Mouse (Mus musculus): ENCODE measurements around the gene Rnls. TPM values are rescaled to one million over a fixed set of nuclear protein-coding genes. Genes with fewer than 3 reads are reported as not detected.
A peak's percentile ranks its signal among the peaks of the same experiment; 100 is the strongest.

Gene Rnls
- polyA plus RNA-seq, 1 experiment: not detected

DNA sequence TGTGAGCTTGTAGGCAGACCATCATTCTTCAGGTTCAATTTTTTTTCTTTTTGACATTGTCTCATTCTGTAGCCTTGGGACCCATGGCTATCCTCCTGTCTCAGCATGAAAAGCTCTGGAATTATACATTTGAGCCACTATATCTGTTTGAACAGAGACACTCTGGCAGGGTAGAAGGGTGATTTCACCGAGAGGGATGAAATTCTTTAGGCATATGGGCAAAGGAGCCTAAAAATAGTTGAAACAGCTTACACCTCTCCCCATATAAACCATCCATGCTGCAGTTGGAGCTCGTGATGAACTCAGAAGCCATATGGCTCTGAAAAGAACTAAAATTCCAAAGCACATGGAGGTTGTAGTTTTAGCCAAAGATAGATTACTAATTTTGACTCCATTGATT lies 151.7 kb downstream of the Rnls start:
- WGBS: 86% methylated on average over 2 of the region's 2 CpGs
- Histone ChIP-seq H3K27ac (ENCODE audit: insufficient read depth, low read depth, low read length) (no peak overlapping the region), H3K4me3 (ENCODE audit: insufficient read depth, low read depth, low read length) (no peak overlapping the region), H3K4me1 (ENCODE audit: control insufficient read depth, insufficient read depth, low read length) (no peaks in the 10 kb centered on the region)
- TF ChIP-seq CTCF (IDR thresholded peaks at IDR 0.05; ENCODE audit: insufficient read depth, low read depth, low read length) (no peak), POLR2A (IDR thresholded peaks at IDR 0.05; ENCODE audit: insufficient read depth, low read depth, low read length) (no peak)

DNA sequence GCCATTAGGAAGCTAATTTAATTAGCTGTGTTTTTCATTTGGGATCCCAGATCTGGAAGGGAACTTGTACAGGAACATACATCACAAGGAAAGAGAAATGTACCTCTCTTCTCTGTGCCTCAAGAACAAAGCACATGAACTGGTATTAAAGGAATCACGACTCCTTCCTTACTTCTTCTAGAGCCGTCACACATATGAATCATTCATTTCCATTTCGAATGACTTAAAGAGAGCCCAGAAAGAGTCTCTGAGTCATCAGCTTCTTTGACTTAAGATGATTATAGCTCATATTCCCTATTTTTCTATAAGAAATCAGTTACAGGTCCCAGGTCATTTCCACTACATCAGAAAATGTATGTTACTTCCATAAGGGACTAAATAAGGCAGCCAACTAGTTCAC lies 159.2 kb downstream of the Rnls start:
- Histone ChIP-seq H3K4me1 (ENCODE audit: control insufficient read depth, insufficient read depth, low read length) (no peaks in the 10 kb centered on the region), H3K27ac (ENCODE audit: insufficient read depth, low read depth, low read length) (no peak overlapping the region), H3K4me3 (ENCODE audit: insufficient read depth, low read depth, low read length) (no peak overlapping the region)
- TF ChIP-seq POLR2A (IDR thresholded peaks at IDR 0.05; ENCODE audit: insufficient read depth, low read depth, low read length): no peak
- no peak for TF ChIP-seq CTCF (IDR thresholded peaks at IDR 0.05; ENCODE audit: insufficient read depth, low read depth, low read length)
- WGBS: 82% methylated on average over 3 of the region's 3 CpGs

- Histone ChIP-seq H3K4me3 (ENCODE audit: insufficient read depth, low read depth, low read length) (no peak overlapping the region), H3K27ac (ENCODE audit: insufficient read depth, low read depth, low read length) (no peak overlapping the region), H3K4me1 (ENCODE audit: control insufficient read depth, insufficient read depth, low read length) (no peaks in the 10 kb centered on the region)
- 68% methylated on average over 6 of the region's 6 CpGs for WGBS
- TF ChIP-seq POLR2A (IDR thresholded peaks at IDR 0.05; ENCODE audit: insufficient read depth, low read depth, low read length): no peak
- TF ChIP-seq CTCF (IDR thresholded peaks at IDR 0.05; ENCODE audit: insufficient read depth, low read depth, low read length): no peak
These were observed 160.8 kb downstream of the Rnls start for GRCm38 (mm10) chr19:33231303-33231702.

- Histone ChIP-seq H3K4me1 (ENCODE audit: control insufficient read depth, insufficient read depth, low read length) (peaks cover 10% of the 10 kb centered on the region), H3K4me3 (ENCODE audit: insufficient read depth, low read depth, low read length) (no peak overlapping the region), H3K27ac (ENCODE audit: insufficient read depth, low read depth, low read length) (no peak overlapping the region)
- TF ChIP-seq POLR2A (IDR thresholded peaks at IDR 0.05; ENCODE audit: insufficient read depth, low read depth, low read length) (no peak), CTCF (IDR thresholded peaks at IDR 0.05; ENCODE audit: insufficient read depth, low read depth, low read length) (peak; percentile 36; the same call in 1 of the 2 replicates)
- WGBS: 2% methylated on average over 3 of the region's 3 CpGs
These were observed 165.1 kb downstream of the Rnls start for GRCm38 (mm10) chr19:33227004-33227403.

- peaks cover 10% of the 10 kb centered on the region for H3K4me1 ChIP-seq (ENCODE audit: control insufficient read depth, insufficient read depth, low read length)
- 47% methylated on average over 5 of the region's 5 CpGs for WGBS
- TF ChIP-seq POLR2A (IDR thresholded peaks at IDR 0.05; ENCODE audit: insufficient read depth, low read depth, low read length) (no peak), CTCF (IDR thresholded peaks at IDR 0.05; ENCODE audit: insufficient read depth, low read depth, low read length) (no peak)
These were observed 166.0 kb downstream of the Rnls start for GRCm38 (mm10) chr19:33225858-33226705.

GRCm38 (mm10) chr19:33225002-33225376 lies 167.1 kb downstream of the Rnls start:
- no peak for TF ChIP-seq POLR2A (IDR thresholded peaks at IDR 0.05; ENCODE audit: insufficient read depth, low read depth, low read length)
- Histone ChIP-seq H3K4me1 (ENCODE audit: control insufficient read depth, insufficient read depth, low read length) (peaks cover 10% of the 10 kb centered on the region), H3K4me3 (ENCODE audit: insufficient read depth, low read depth, low read length) (no peak overlapping the region), H3K27ac (ENCODE audit: insufficient read depth, low read depth, low read length) (peak overlapping the region; percentile 13; the same call in 1 of the 2 replicates)
- WGBS: 90% methylated on average over 9 of the region's 9 CpGs

More at GRCm38 (mm10) chr19:33225858-33226705, 166.0 kb downstream of the Rnls start:
- H3K4me3 ChIP-seq (ENCODE audit: insufficient read depth, low read depth, low read length): no peak overlapping the region
- H3K27ac ChIP-seq (ENCODE audit: insufficient read depth, low read depth, low read length): 0 out of 2 replicates have a peak overlapping the region, but pooled peaks have one; percentile 36

DNA sequence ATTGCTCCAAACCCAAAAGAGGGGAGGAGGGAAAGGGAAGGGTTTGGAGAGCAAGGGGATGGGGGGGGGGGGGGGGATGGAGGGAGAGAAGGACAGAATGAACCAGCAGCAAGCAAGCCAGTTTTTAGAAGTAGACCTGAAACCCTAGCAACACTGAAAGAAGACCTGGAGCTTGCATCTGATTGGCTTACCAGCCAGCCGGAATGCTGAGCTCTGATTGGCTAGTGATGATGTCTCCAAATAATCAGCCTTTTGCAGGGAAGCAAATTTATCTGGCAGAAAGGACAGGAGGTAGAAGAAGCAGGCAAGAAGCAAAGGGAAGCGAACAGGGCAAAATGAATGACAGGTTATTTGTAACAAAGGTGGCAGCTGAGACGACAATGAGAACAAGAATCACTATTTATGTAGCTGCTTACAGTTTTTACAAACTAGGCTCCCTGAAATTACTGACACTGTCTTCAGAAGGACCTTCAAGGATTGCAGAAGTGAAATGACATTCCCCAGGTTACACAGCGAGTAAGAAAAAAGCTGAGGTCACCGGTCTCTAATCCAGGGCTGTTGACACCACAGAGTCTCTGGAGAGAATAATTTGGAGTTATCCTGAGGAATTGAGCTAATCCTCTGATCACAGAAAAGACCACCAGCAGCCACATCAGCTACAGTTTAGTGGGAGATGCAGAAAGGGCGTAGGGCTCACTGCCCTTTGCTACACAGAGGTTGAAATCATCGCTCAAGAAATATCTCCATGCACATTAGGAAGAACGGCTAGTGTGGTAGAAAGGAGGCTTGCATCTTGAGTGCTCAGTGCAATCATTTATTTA lies 167.7 kb downstream of the Rnls start:
- Histone ChIP-seq H3K27ac (ENCODE audit: insufficient read depth, low read depth, low read length) (peak overlapping the region; percentile 13), H3K4me3 (ENCODE audit: insufficient read depth, low read depth, low read length) (no peak overlapping the region), H3K4me1 (ENCODE audit: control insufficient read depth, insufficient read depth, low read length) (peaks cover 10% of the 10 kb centered on the region)
- 35% methylated on average over 8 of the region's 8 CpGs for WGBS
- no peak for TF ChIP-seq POLR2A (IDR thresholded peaks at IDR 0.05; ENCODE audit: insufficient read depth, low read depth, low read length)
- TF ChIP-seq CTCF (IDR thresholded peaks at IDR 0.05; ENCODE audit: insufficient read depth, low read depth, low read length): no peak

DNA sequence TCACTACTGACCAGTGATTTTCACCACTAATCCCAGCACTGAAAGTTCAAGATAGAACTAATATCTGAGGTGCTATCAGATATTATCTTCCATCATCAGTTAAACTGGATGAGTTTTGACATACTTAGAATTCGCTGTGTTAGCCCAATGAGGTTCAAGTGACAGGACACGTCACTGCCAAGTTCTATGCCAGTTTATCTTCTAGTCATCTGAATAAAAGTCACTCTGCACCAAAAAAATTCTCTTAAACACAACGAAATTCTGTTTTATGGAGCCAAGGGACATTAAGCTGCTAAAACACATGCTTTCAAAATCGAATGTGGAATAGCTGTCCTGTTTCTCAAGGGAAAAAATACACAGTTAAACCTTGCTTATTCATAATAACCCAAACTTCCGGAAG lies 168.3 kb downstream of the Rnls start:
- H3K27ac ChIP-seq (ENCODE audit: insufficient read depth, low read depth, low read length): peak overlapping the region; percentile 67
- TF ChIP-seq CTCF (IDR thresholded peaks at IDR 0.05; ENCODE audit: insufficient read depth, low read depth, low read length) (no peak), POLR2A (IDR thresholded peaks at IDR 0.05; ENCODE audit: insufficient read depth, low read depth, low read length) (no peak)
- H3K4me1 ChIP-seq (ENCODE audit: control insufficient read depth, insufficient read depth, low read length): peaks cover 10% of the 10 kb centered on the region
- 24% methylated on average over 5 of the region's 5 CpGs for WGBS
- no peak overlapping the region for H3K4me3 ChIP-seq (ENCODE audit: insufficient read depth, low read depth, low read length)

- Histone ChIP-seq H3K4me1 (ENCODE audit: control insufficient read depth, insufficient read depth, low read length) (peaks cover 10% of the 10 kb centered on the region), H3K4me3 (ENCODE audit: insufficient read depth, low read depth, low read length) (no peak overlapping the region), H3K27ac (ENCODE audit: insufficient read depth, low read depth, low read length) (peak overlapping the region; percentile 67)
- 48% methylated on average over 6 of the region's 6 CpGs for WGBS
- no peak for TF ChIP-seq CTCF (IDR thresholded peaks at IDR 0.05; ENCODE audit: insufficient read depth, low read depth, low read length)
- TF ChIP-seq POLR2A (IDR thresholded peaks at IDR 0.05; ENCODE audit: insufficient read depth, low read depth, low read length): no peak
These were observed 168.8 kb downstream of the Rnls start for GRCm38 (mm10) chr19:33223276-33223675.

Data from olfactory bulb, adult 2 months (tissue).